Mouse (Mus musculus): ENCODE data around the gene Mettl24.

The Mettl24 gene

DNA sequence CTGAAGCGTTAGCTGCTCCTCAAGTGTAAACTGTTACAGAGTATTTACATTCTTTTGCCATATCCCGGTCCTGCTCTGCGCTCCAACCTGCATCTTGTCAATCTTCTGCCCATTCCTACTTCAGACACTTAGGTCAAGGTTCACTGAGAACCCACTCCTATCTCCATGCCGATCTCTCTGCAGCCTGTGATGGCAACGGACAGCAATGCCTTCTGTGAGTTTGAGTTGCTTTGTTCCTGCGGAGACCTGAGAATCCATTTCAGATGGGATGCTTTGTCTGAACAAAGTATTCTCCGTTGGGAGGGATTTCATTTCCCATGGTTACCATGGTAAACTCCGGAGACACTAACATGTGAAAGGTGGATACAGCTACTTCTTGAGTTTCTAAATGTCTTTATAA is 2.6 kb downstream of the Mettl24 start:
- DNase-seq: no peak

DNA sequence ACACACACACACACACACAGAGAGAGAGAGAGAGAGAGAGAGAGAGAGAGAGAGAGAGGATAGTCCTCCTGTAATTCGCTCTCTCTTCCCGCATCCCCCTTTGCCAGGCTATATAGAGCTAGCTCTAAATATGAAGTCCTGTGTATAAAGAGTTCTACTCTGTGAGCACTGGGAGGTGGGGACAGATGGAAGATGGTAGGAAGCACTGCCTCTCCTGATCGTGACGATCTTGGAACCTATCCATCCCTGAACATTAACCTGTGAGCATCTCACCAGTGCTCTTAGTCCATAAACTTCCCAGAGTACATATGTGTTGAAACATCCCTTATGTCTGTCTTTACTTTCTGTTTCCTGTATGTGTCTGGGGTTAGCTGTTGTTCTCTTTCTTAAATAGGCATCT is 3.9 kb downstream of the Mettl24 start:
- DNase-seq: no peak

DNA sequence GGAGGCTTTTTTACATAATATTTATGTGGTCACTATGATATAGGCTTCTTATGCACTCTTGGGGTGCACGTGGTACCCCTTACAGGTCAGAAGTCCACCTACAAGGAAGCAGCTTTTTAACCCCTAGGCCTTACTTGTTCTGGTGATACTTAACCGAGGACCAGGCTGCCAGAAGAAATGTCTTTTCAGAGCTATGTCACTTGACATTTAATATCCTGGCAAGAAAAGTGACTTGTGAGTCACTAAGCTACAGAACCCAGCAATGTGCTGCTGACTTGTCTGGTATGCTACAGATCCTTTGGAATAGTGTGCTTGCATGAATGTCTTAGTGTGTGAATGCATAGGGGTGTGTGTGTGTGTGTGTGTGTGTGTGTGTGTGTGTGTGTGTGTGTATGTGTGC is 4.3 kb downstream of the Mettl24 start:
- no peak for DNase-seq

DNA sequence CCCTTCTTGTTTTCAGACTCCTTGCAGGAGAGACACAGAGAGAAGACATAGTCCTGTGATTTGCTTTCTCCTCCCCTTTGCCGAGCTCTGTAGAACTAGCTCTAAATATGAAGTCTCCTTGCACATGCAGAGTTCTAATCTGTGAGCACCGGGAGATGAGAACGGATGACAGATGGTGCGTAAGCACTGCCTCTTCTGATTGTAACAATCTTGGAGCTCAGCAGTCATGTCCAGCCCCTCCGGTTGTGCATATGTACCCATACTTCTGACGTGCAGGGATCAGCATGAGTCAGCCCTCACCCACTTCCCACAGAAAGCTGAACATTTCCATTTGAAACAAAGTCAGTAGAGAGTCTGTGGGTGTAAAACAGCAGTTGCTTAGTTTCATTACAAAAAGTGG is 5.2 kb downstream of the Mettl24 start:
- no peak for DNase-seq

GRCm38 (mm10) chr10:40688873-40689272 is 5.8 kb downstream of the Mettl24 start:
- no peak for DNase-seq

DNA sequence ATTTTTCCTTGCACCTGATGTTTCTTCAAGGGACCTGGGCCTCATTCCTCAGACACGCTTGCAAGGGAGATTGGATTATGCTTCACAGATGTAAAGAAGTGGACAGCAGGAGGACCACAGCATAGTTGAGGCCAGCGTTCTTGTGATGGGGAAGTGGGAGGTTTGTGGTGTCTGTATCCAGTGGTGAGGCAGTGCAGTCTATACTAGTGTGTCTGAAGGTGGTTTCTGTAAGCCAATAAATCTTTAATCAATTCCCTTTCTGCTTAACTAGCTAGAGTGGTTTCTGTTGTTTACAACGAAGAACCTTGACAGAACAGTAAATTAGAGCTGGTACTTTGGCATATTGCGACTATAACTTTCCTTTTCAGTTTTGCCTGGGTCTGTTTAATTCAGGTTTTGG is 15.6 kb downstream of the Mettl24 start:
- DNase-seq: no peak

DNA sequence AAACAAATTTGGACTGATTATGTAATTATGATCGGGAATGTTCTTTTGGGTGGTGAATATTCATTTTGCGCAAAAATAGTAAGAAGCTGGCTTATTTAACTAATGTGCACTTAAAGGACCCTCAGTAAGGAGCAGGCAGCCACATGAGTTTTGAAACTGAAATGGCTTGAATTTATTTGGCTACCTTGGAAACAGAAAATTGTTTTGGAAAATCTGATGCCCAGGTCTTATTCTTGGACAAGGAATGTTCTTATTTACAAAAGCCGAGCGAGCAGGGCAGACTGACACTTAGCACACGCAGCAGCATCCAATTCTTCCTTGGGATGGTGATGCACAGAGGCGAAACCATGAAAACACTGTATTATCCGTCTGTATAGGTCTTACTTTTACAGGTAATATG is 28.0 kb downstream of the Mettl24 start:
- no peak for DNase-seq

DNA sequence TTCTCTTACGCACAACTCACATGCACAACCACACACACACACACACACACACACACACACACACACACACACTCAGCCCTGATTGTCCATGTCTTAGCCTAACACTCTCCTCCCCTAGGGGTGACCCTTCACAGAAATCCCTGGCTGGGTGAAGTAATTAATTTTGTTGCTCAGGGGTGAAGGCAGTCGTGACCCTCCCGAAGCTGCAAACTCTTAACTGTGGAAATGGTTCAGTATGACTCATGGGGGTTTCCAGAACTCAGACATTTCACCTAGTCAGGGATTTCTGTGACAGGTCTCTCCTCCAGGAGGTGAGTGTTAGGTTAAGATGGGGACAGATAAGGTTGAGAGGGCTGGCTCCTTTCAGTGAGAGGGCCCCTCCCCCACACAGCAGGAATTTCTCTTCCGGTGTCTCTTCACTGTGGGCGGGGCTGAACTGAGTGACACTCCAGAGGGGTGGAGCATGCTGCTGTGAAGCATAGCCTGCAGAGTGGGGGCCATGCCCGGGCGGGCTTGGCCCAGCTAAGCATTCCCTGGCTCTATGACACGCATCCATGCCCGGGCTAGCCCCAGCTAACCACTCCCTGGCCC is 30.0 kb downstream of the Mettl24 start:
- DNase-seq: peak; percentile 40

DNA sequence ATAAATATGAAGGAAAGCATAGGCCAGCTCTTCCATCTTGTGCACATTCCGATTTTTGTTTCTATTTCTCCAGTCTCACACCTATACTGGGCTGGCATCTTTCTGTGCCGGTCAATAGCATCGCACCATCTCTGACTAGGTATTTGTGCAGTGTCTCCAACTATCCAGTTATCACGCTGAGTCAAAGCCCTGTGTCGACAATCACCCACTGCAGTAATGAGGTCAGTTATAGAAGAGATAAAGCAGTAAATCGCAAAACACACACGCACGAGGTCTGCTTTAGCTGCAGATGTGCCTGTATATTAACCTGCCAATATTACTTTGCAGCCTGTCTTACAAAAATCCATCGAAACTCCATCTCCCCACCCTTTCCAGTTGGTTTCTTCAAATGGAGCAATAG is 30.7 kb downstream of the Mettl24 start:
- DNase-seq: no peak

GRCm38 (mm10) chr10:40715151-40715550 is 32.1 kb downstream of the Mettl24 start:
- DNase-seq: peak; percentile 12

- no peak for DNase-seq
Measured at GRCm38 (mm10) chr10:40716296-40716695, 33.2 kb downstream of the Mettl24 start.

- no peak for DNase-seq
Measured at GRCm38 (mm10) chr10:40716713-40717112, 33.6 kb downstream of the Mettl24 start.

- DNase-seq: no peak
Measured at GRCm38 (mm10) chr10:40718362-40718761, 35.3 kb downstream of the Mettl24 start.

GRCm38 (mm10) chr10:40719062-40719461 is 36.0 kb downstream of the Mettl24 start:
- no peak for DNase-seq

- DNase-seq: no peak
Measured at GRCm38 (mm10) chr10:40720883-40721282, 37.8 kb downstream of the Mettl24 start.

- DNase-seq: no peak
Measured at GRCm38 (mm10) chr10:40724342-40724741, 41.3 kb downstream of the Mettl24 start.

GRCm38 (mm10) chr10:40725066-40725465 is 42.0 kb downstream of the Mettl24 start:
- no peak for DNase-seq

DNA sequence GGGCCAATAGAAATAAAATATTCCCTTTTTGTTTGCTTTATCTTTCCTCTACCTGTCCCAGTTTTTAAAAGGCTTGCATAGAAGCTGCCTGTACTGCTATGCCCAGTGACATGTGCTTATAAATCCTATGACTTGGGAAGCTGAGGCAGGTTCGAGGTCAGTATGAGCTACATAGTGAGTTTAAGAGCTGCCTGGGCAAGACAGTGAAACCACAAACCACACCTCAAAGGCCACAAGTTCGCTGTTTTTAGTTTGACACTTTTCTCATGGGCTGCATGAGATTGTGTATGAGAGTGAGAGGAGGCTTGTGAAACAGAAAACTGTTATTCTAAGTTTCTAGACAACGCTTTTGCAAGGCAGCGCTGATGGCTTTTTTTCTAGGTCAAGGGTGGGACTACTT is 42.4 kb downstream of the Mettl24 start:
- no peak for DNase-seq

DNA sequence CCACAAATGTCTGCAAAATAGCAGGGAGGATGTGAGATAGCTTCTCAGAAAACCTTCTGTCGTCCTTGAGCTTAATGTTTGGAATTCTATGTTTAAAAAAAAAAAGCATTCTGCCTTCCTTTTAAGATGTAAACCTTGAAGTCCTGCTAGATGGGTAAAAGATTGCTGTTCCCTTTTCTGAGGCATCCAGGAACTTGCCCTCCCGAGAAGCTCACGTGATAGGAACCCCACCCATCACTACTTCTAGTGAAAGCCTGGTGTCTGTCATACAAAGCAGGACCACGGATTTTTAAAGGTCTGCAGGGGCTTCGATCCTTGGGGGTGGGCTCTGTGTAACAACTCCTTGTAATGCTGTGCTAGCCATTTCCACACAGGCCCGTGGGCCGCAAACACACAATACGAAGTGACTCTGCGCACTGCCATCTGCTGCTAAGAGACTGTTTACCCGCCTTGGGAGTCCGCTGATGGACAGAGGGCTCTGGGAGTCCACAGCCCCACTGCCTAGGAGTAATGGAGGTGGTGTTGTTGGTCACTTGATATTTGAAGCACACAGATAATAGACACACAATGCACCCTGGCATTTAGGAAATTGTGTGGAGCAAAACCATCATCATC is 43.3 kb downstream of the Mettl24 start:
- DNase-seq: no peak

DNA sequence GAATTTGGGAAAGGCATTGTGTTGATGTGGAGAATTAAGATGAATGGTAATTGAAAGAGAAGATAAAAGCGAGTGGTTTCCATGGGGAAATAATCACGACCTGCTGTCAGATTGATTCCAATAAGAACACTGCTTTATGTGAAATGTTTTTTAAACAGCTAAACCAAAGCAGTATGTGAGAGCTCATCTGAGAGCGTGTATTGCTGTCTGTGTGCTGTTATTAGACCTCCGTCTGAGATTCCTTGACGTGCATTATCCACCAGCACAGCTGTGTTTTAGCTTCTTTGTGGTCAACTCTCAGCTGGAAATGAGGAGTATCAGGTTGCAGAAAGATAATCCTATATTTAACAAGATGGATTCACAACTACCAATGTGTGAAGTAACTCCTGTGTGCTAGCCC is 43.9 kb downstream of the Mettl24 start:
- no peak for DNase-seq

DNA sequence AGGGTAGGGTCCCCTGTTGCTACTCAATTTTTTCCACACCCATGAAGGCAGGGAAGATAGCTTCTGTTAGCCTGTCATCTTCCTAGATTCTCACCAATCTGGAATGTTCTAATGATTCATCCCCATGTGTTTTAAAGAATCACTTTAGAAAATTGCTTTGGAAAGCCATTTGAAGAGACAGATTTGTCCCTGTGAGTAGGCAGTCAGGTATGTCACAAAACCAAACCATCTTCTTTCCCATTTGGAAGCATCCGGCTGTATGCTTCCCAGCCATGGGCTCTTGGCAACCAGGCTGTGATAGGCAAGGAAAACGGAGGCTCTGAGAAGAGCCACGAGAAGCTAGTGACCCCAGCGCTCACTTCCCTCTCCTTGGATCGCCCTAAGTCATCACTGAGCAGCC is 47.1 kb downstream of the Mettl24 start:
- DNase-seq: no peak

GRCm38 (mm10) chr10:40733291-40733690 is 50.2 kb downstream of the Mettl24 start:
- no peak for DNase-seq

DNA sequence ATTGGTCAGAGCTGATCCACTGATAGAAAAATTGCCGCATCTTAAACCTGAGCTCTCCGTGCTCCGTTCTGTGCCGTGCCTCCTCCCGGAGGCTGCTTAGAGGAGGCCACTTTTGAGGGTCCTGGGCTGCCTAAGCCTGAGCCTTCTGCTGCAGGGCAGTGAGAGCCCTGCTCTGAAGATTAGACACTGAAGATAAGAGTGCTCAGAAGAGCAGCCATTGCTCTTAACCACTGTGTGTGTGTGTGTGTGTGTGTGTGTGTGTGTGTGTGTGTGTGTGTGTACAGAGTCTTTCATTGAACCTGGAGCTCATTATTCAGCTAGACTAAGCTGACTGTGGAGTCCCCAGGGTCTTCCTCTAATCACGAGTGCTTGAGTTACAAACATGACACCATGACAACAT is 53.1 kb downstream of the Mettl24 start:
- DNase-seq: no peak

GRCm38 (mm10) chr10:40737274-40738112 is 54.4 kb downstream of the Mettl24 start:
- DNase-seq: no peak

All from thymus, postnatal 4 days (tissue).